In the genomic region with DNA sequence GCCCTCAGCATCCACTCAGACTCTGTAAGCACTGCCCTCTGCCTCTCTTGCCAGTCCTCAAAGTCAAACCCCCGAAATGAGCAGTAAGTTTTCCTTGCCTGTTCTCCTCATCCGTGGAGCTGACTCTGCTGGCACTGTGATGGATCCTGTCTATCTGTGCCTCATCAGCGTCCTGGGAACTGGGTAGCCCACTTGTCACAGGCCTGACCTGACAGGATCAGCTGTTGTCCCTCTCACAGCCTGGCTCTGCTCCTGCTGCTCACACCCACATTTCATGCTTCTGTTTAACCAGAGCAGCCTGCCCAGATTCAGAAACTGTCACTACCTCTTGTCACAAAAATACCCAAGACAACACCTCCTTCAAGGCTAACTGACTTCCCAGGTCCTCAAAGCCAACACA, we compare ENCODE assay signal across 25 mouse cellular contexts. TPM values are rescaled to one million over a fixed set of nuclear protein-coding genes. Genes with fewer than 3 reads are reported as not detected.
DNase-seq lines count a peak whose midpoint lies in the region; ATAC-seq lines count a peak whose summit lies in the region.
"Had no signal": no experiment of that assay in that cellular context is flagged by ENCODE, and none has a peak within 500 bp of the region (broad histone marks: within the 10 kb centered on the region; RNA-seq: fewer than 3 reads in every experiment).

No protein-coding gene starts in this region.

- WGBS in heart, embryonic 12.5 days = 42% methylated on average over 3 of the region's 3 CpGs

- H3K9ac ChIP-seq in heart, embryonic 12.5 days = no peak overlapping the region
- H3K9ac ChIP-seq: heart, embryonic 15.5 days; liver, embryonic 13.5 days; lung, embryonic 15.5 days; neural tube, embryonic 15.5 days had no signal

- H3K4me2 ChIP-seq in heart, embryonic 12.5 days = no peak overlapping the region
- H3K4me2 ChIP-seq: heart, embryonic 15.5 days; liver, embryonic 13.5 days; lung, embryonic 15.5 days; neural tube, embryonic 15.5 days had no signal

- no peak for ATAC-seq in heart, embryonic 12.5 days (ENCODE audit: insufficient number of reproducible peaks, low FRiP score)
- no peak for ATAC-seq in monocyte, adult 5-6 weeks (replicated peaks; ENCODE audit: insufficient number of reproducible peaks, low FRiP score, low TSS enrichment, poor library complexity, severe bottlenecking)
- ATAC-seq: forebrain, embryonic 16.5 days; hindbrain, embryonic 16.5 days; intestine, embryonic 16.5 days; midbrain, embryonic 16.5 days had no signal

- H3K9me3 ChIP-seq in heart, embryonic 12.5 days (replicated peaks) = no peaks in the 10 kb centered on the region
- H3K9me3 ChIP-seq: forebrain, embryonic 10.5 days; heart, embryonic 15.5 days; hindbrain, embryonic 10.5 days; liver, embryonic 13.5 days; lung, embryonic 15.5 days; midbrain, embryonic 10.5 days; neural tube, embryonic 15.5 days had no signal

- H3K36me3 ChIP-seq in heart, embryonic 12.5 days = peaks cover 10% of the 10 kb centered on the region
- H3K36me3 ChIP-seq: heart, embryonic 15.5 days; lung, embryonic 15.5 days had no signal

- H3K27ac ChIP-seq in heart, embryonic 12.5 days (ENCODE audit: poor library complexity, severe bottlenecking) = no peak overlapping the region
- H3K27ac ChIP-seq: forebrain, embryonic 10.5 days; heart, embryonic 15.5 days; hindbrain, embryonic 10.5 days; liver, embryonic 13.5 days; lung, embryonic 15.5 days; midbrain, embryonic 10.5 days; neural tube, embryonic 15.5 days had no signal

- H3K4me3 ChIP-seq in heart, embryonic 12.5 days = no peak overlapping the region
- H3K4me3 ChIP-seq: forebrain, embryonic 10.5 days; heart, embryonic 15.5 days; hindbrain, embryonic 10.5 days; liver, embryonic 13.5 days; lung, embryonic 15.5 days; midbrain, embryonic 10.5 days; neural tube, embryonic 15.5 days had no signal

- intact Hi-C loops in heart, postnatal 36 days (cut with DNase I) = no loop called here

- H3K27me3 ChIP-seq in heart, embryonic 12.5 days (replicated peaks) = no peaks in the 10 kb centered on the region
- H3K27me3 ChIP-seq: heart, embryonic 15.5 days; liver, embryonic 13.5 days; lung, embryonic 15.5 days; neural tube, embryonic 15.5 days had no signal

- H3K4me1 ChIP-seq in heart, embryonic 12.5 days (replicated peaks) = peaks cover 35% of the 10 kb centered on the region

- DNase-seq in gastrocnemius, adult 18-20 months (ENCODE audit: low spot score) = peak; percentile 10
- DNase-seq in gastrocnemius, adult 8-10 months (ENCODE audit: low spot score in 2 of 2) = no peak
- peak; percentile 19 to 29 for DNase-seq in heart, postnatal 36 days
- peak; percentile 10 for DNase-seq in right cerebral cortex, adult 18-20 months
- no peak for DNase-seq in right cerebral cortex, postnatal 4 days
- DNase-seq: adrenal gland, postnatal 36 days; cerebellum, adult 11 months; cerebellum, postnatal 10 days; kidney, adult 9 months; kidney, postnatal 14 days; liver, embryonic 13.5 days; right cerebral cortex, postnatal 14 days; thymus, postnatal 25 days had no signal

RNA-seq across cellular contexts. Expression of a gene that starts 37.7 kb away (rescaled TPM):
- 100 to 1,000 TPM in 1 of 2 experiments, 10 to 100 TPM in 1; 99.5 to 122 TPM for total RNA-seq in gastrocnemius, adult 18-20 months (2021)
- 100 to 1,000 TPM in 2 of 4 experiments, 10 to 100 TPM in 2; 79.5 to 115 (median 98.3) TPM for total RNA-seq in gastrocnemius, adult 8-10 months (2022)
- 100 to 1,000 TPM; 217 to 218 TPM for total RNA-seq in heart, postnatal 36 days (2021)
- 159 and 165 TPM in 2 replicates for polyA plus RNA-seq in heart, embryonic 12.5 days (2016; fragmentation: Nextera tagmentation; extraction: Ambion mirVana)
- total RNA-seq in monocyte, adult 5-6 weeks (2017) = 8.8 to 43.8 TPM (median 22.1 TPM) in 3 replicates

Comparison
In these comparisons a context has a peak if more than half of its experiments do, and no peak if none do; other contexts are left out.
1. DNase-seq: peak in gastrocnemius, adult 18-20 months (single experiment), heart, postnatal 36 days (2 of 2) and right cerebral cortex, adult 18-20 months (single experiment); none in gastrocnemius, adult 8-10 months (0 of 2) and right cerebral cortex, postnatal 4 days (single experiment).